Mouse (Mus musculus): ENCODE measurements at regions not wholly inside any gene's neighbourhood (a gene's known extent, or its start where the extent isn't known, plus 50 kb on each side); places are given as distances from the start of the nearest gene placed in this dataset.

DNA sequence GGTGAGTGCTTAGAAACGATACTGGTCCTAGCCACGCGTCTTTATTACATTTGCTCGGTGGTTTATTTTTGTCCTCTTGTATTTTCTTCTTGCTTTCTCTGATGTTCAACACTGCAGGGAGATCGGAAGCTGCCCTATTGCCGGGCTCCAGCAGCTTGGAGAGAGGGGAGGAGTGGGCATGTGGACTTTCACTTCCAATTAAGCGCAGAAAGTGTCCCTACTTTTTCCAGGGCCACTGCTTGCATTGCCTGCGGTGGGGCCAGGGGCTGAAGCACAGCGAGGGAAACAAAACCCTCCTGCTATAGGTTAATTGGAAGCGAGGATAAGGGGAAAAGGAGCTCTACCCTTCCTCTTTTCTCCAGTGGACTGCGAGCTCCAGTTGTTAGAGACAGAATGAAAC lies 114.4 kb upstream of the Cdh6 start:
- TF ChIP-seq HCFC1 (IDR thresholded peaks at IDR 0.05; ENCODE audit: borderline replicate concordance, insufficient read depth, low read length) = no peak
- TF ChIP-seq ZNF384 (IDR thresholded peaks at IDR 0.05; ENCODE audit: low read depth, low read length) = no peak
- TF ChIP-seq CHD2 (IDR thresholded peaks at IDR 0.05; ENCODE audit: low read depth, low read length) = no peak
- TF ChIP-seq MAFK (IDR thresholded peaks at IDR 0.05; ENCODE audit: insufficient read depth, low read depth, low read length) = no peak
